Mouse (Mus musculus): Measurements from ENCODE around the gene Rab42. TPM values are rescaled to one million over a fixed set of nuclear protein-coding genes. Genes with fewer than 3 reads are reported as not detected.
A peak's percentile ranks its signal among the peaks of the same experiment; 100 is the strongest.

The Rab42 gene
- polyA plus RNA-seq, 1 experiment from 2014 or later, result 0.73 TPM

- H3K27me3 ChIP-seq (ENCODE audit: insufficient read depth, low read length), result no peaks in the 10 kb centered on the region
Measured at GRCm38 (mm10) chr4:132261514-132262357, 41.4 kb downstream of the Rab42 start, which contains the start of gene Gmeb1. Gmeb1 (minus strand) TSS chr4:132261602.

GRCm38 (mm10) chr4:132260404-132261379, 42.5 kb downstream of the Rab42 start:
- H3K4me1 ChIP-seq (ENCODE audit: insufficient read depth), result peaks cover 18% of the 10 kb centered on the region
- no peaks in the 10 kb centered on the region; the same call in 1 of the 2 replicates for H3K36me3 ChIP-seq (replicated peaks; ENCODE audit: insufficient read depth, low read length)
- peak overlapping the region; percentile 94 for H3K27ac ChIP-seq (ENCODE audit: low read depth)
- whole genome bisulfite sequencing (ENCODE audit: insufficient replicate concordance), result 3% methylated on average over 20 of the region's 64 CpGs
- DNase-seq, result peak; percentile 80
- peak overlapping the region; percentile 90 for H3K4me2 ChIP-seq (ENCODE audit: low read depth, low read length)
- no peaks in the 10 kb centered on the region for H3K9me3 ChIP-seq (ENCODE audit: low read length)
- no peaks in the 10 kb centered on the region for H3K27me3 ChIP-seq (ENCODE audit: insufficient read depth, low read length)
- H3K9ac ChIP-seq (replicated peaks), result peak overlapping the region; percentile 87
- peak; percentile 88 for ATAC-seq
- peak overlapping the region; percentile 76 for H3K4me3 ChIP-seq (ENCODE audit: low read depth, low read length)
- TF ChIP-seq CTCF (IDR thresholded peaks at IDR 0.05; ENCODE audit: low read depth) (no peak), EP300 (IDR thresholded peaks at IDR 0.05; ENCODE audit: low read depth) (no peak)

More at GRCm38 (mm10) chr4:132261514-132262357, 41.4 kb downstream of the Rab42 start, which contains the start of gene Gmeb1:
- Histone ChIP-seq H3K9me3 (ENCODE audit: low read length) (no peaks in the 10 kb centered on the region), H3K36me3 (replicated peaks; ENCODE audit: insufficient read depth, low read length) (no peaks in the 10 kb centered on the region; the same call in 1 of the 2 replicates), H3K9ac (replicated peaks) (peak within 1 kb of the TSS; percentile 87), H3K4me1 (ENCODE audit: insufficient read depth) (peaks cover 18% of the 10 kb centered on the region), H3K4me2 (ENCODE audit: low read depth, low read length) (peak within 1 kb of the TSS; percentile 90), H3K4me3 (ENCODE audit: low read depth, low read length) (peak within 1 kb of the TSS; percentile 76), H3K27ac (ENCODE audit: low read depth) (peak within 1 kb of the TSS; percentile 94)
- whole genome bisulfite sequencing (ENCODE audit: insufficient replicate concordance), result 13% methylated on average over 31 of the region's 49 CpGs
- peak; percentile 84 for DNase-seq
- no peak for TF ChIP-seq EP300 (IDR thresholded peaks at IDR 0.05; ENCODE audit: low read depth)
- TF ChIP-seq CTCF (IDR thresholded peaks at IDR 0.05; ENCODE audit: low read depth), result no peak
- peak; percentile 88 for ATAC-seq

GRCm38 (mm10) chr4:132259248-132259647, 43.9 kb downstream of the Rab42 start:
- H3K9ac ChIP-seq (replicated peaks), result no peak overlapping the region

GRCm38 (mm10) chr4:132256384-132256783, 46.8 kb downstream of the Rab42 start:
- Histone ChIP-seq H3K27me3 (ENCODE audit: insufficient read depth, low read length) (no peaks in the 10 kb centered on the region), H3K4me1 (ENCODE audit: insufficient read depth) (peaks cover 25% of the 10 kb centered on the region), H3K36me3 (replicated peaks; ENCODE audit: insufficient read depth, low read length) (peaks cover 2% of the 10 kb centered on the region), H3K4me3 (ENCODE audit: low read depth, low read length) (no peak overlapping the region), H3K9ac (replicated peaks) (no peak overlapping the region), H3K9me3 (ENCODE audit: low read length) (no peaks in the 10 kb centered on the region), H3K27ac (ENCODE audit: low read depth) (no peak overlapping the region), H3K4me2 (ENCODE audit: low read depth, low read length) (no peak overlapping the region)
- TF ChIP-seq CTCF (IDR thresholded peaks at IDR 0.05; ENCODE audit: low read depth) (no peak), EP300 (IDR thresholded peaks at IDR 0.05; ENCODE audit: low read depth) (no peak)
- ATAC-seq (no peak), DNase-seq (no peak)
- 89% methylated on average over 3 of the region's 3 CpGs for whole genome bisulfite sequencing (ENCODE audit: insufficient replicate concordance)

More at GRCm38 (mm10) chr4:132259248-132259647, 43.9 kb downstream of the Rab42 start:
- Histone ChIP-seq H3K36me3 (replicated peaks; ENCODE audit: insufficient read depth, low read length) (no peaks in the 10 kb centered on the region; the same call in 1 of the 2 replicates), H3K27ac (ENCODE audit: low read depth) (peak overlapping the region; percentile 56; the same call in 1 of the 2 replicates), H3K4me3 (ENCODE audit: low read depth, low read length) (no peak overlapping the region), H3K27me3 (ENCODE audit: insufficient read depth, low read length) (no peaks in the 10 kb centered on the region), H3K4me1 (ENCODE audit: insufficient read depth) (peaks cover 19% of the 10 kb centered on the region), H3K4me2 (ENCODE audit: low read depth, low read length) (0 out of 2 replicates have a peak overlapping the region, but pooled peaks have one; percentile 90), H3K9me3 (ENCODE audit: low read length) (no peaks in the 10 kb centered on the region)
- no peak for ATAC-seq
- no peak for TF ChIP-seq EP300 (IDR thresholded peaks at IDR 0.05; ENCODE audit: low read depth)
- no peak for TF ChIP-seq CTCF (IDR thresholded peaks at IDR 0.05; ENCODE audit: low read depth)
- WGBS (ENCODE audit: insufficient replicate concordance), result 57% methylated on average over 4 of the region's 4 CpGs
- no peak for DNase-seq

- no peaks in the 10 kb centered on the region for H3K9me3 ChIP-seq (ENCODE audit: low read length)
- H3K27me3 ChIP-seq (ENCODE audit: insufficient read depth, low read length), result no peaks in the 10 kb centered on the region
- H3K9ac ChIP-seq (replicated peaks), result no peak overlapping the region
- no peak overlapping the region for H3K27ac ChIP-seq (ENCODE audit: low read depth)
- H3K4me3 ChIP-seq (ENCODE audit: low read depth, low read length), result no peak overlapping the region
- DNase-seq, result no peak
- 82% methylated on average over 3 of the region's 3 CpGs for WGBS (ENCODE audit: insufficient replicate concordance)
- H3K4me2 ChIP-seq (ENCODE audit: low read depth, low read length), result no peak overlapping the region
- peaks cover 22% of the 10 kb centered on the region for H3K4me1 ChIP-seq (ENCODE audit: insufficient read depth)
- TF ChIP-seq EP300 (IDR thresholded peaks at IDR 0.05; ENCODE audit: low read depth) (no peak), CTCF (IDR thresholded peaks at IDR 0.05; ENCODE audit: low read depth) (peak; percentile 36)
- no peak for ATAC-seq
- peaks cover 15% of the 10 kb centered on the region for H3K36me3 ChIP-seq (replicated peaks; ENCODE audit: insufficient read depth, low read length)
Measured at GRCm38 (mm10) chr4:132254986-132255385, 48.2 kb downstream of the Rab42 start.
